Mouse (Mus musculus): ENCODE results near the gene Fam166a.
"Not testable (repeated sequence)": the region's sequence is repeated elsewhere in the genome, so short reads cannot be mapped to it uniquely, and the experiment has no call there.

Gene Fam166a

GRCm38 (mm10) chr2:25242101-25242506 is 23.6 kb downstream of the Fam166a start, which contains the start of the genes Rnf208 and Cysrt1:
Gene Rnf208 (plus strand): TSS chr2:25242255.
Gene Cysrt1 (minus strand): TSS chr2:25242452.
- peak; percentile 39 to 54 for DNase-seq

GRCm38 (mm10) chr2:25243342-25243741 is 24.8 kb downstream of the Fam166a start:
- DNase-seq, result no peak

GRCm38 (mm10) chr2:25244144-25244543 is 25.6 kb downstream of the Fam166a start:
- no peak for DNase-seq

GRCm38 (mm10) chr2:25246183-25247072 is 27.9 kb downstream of the Fam166a start, which contains the start of gene AL732309.1:
Gene AL732309.1 (minus strand): TSS chr2:25246863.
- DNase-seq, result no peak

GRCm38 (mm10) chr2:25252331-25252730 is 33.8 kb downstream of the Fam166a start:
- peak; percentile 40 to 50 for DNase-seq

GRCm38 (mm10) chr2:25255284-25255779 is 36.8 kb downstream of the Fam166a start, which contains the start of gene Tmem203:
Gene Tmem203 (plus strand): TSS chr2:25255439.
- peak; percentile 94 for DNase-seq

GRCm38 (mm10) chr2:25256443-25257109 is 38.0 kb downstream of the Fam166a start:
- DNase-seq, result peak; percentile 72 to 79

GRCm38 (mm10) chr2:25257250-25257649 is 38.7 kb downstream of the Fam166a start:
- not testable (repeated sequence) for DNase-seq

GRCm38 (mm10) chr2:25258887-25259286 is 40.3 kb downstream of the Fam166a start:
- DNase-seq, result peak in 1 of 2 experiments; percentile 24

- DNase-seq, result no peak
Measured at GRCm38 (mm10) chr2:25261870-25262269, 43.3 kb downstream of the Fam166a start.

GRCm38 (mm10) chr2:25262291-25262767 is 43.8 kb downstream of the Fam166a start, which contains the start of gene Tprn:
Gene Tprn (plus strand): TSS chr2:25262618.
- peak; percentile 95 to 97 for DNase-seq

- DNase-seq, result peak; percentile 55 to 71
Measured at GRCm38 (mm10) chr2:25262795-25263622, 44.5 kb downstream of the Fam166a start.

GRCm38 (mm10) chr2:25263623-25264285 is 45.2 kb downstream of the Fam166a start:
- DNase-seq, result peak in 1 of 2 experiments; percentile 4

GRCm38 (mm10) chr2:25264286-25264660 is 45.7 kb downstream of the Fam166a start:
- DNase-seq, result no peak

GRCm38 (mm10) chr2:25264851-25265250 is 46.3 kb downstream of the Fam166a start:
- DNase-seq, result peak in 1 of 2 experiments; percentile 46

GRCm38 (mm10) chr2:25265897-25266656 is 47.5 kb downstream of the Fam166a start:
- DNase-seq, result peak in 1 of 2 experiments; percentile 38

- DNase-seq, result peak; percentile 47 to 65
Measured at GRCm38 (mm10) chr2:25266720-25267119, 48.2 kb downstream of the Fam166a start.

GRCm38 (mm10) chr2:25267241-25267640 is 48.7 kb downstream of the Fam166a start:
- no peak for DNase-seq

GRCm38 (mm10) chr2:25267746-25268309 is 49.3 kb downstream of the Fam166a start:
- no peak for DNase-seq
